Mouse (Mus musculus) layer of hippocampus, postnatal 25 days (tissue): ENCODE measurements around the gene Sap30l. TPM values are rescaled to one million over a fixed set of nuclear protein-coding genes. Genes with fewer than 3 reads are reported as not detected.

ENCODE experiments used
- DNase-seq, 2 experiments: peaks; one replicate each; pipeline ENCODE4 v3.0.0; 2022; ENCODE audit warnings: mixed read lengths in 2 of 2, low spot score in 1 of 2; ENCODE audit errors: extremely low spot score in 1 of 2
- total RNA-seq, 2 experiments: library from RNA; stranded (reverse); gene quantifications; 2 replicates each; pipeline ENCODE4 v1.2.3; 2021

Gene Sap30l
- total RNA-seq: 10 to 100 TPM; 55.0 to 55.4 TPM

GRCm38 (mm10) chr11:57800971-57801765 is at the start of gene Sap30l:
Gene Sap30l, plus strand, starts transcription at chr11:57801637.
- peak; percentile 90 to 94 for DNase-seq

- no peak for DNase-seq
These were observed 47.8 kb upstream of the Sap30l start for GRCm38 (mm10) chr11:57753538-57754203.

- no peak for DNase-seq
These were observed 42.8 kb upstream of the Sap30l start for GRCm38 (mm10) chr11:57758621-57759020.

- DNase-seq: no peak
These were observed 40.9 kb upstream of the Sap30l start for GRCm38 (mm10) chr11:57760509-57761058.

- no peak for DNase-seq
These were observed 40.1 kb upstream of the Sap30l start for GRCm38 (mm10) chr11:57761347-57761746.

GRCm38 (mm10) chr11:57764124-57764523 is 37.3 kb upstream of the Sap30l start:
- DNase-seq: no peak

GRCm38 (mm10) chr11:57766617-57767016 is 34.8 kb upstream of the Sap30l start:
- no peak for DNase-seq

- no peak for DNase-seq
These were observed 34.3 kb upstream of the Sap30l start for GRCm38 (mm10) chr11:57767171-57767570.

- no peak for DNase-seq
These were observed 30.7 kb upstream of the Sap30l start for GRCm38 (mm10) chr11:57770776-57771175.

GRCm38 (mm10) chr11:57771676-57772075 is 29.8 kb upstream of the Sap30l start:
- DNase-seq: no peak

GRCm38 (mm10) chr11:57773479-57773878 is 28.0 kb upstream of the Sap30l start:
- DNase-seq: no peak

- DNase-seq: no peak
These were observed 27.5 kb upstream of the Sap30l start for GRCm38 (mm10) chr11:57773936-57774335.

- DNase-seq: no peak
These were observed 25.6 kb upstream of the Sap30l start for GRCm38 (mm10) chr11:57775868-57776267.

- no peak for DNase-seq
These were observed 24.9 kb upstream of the Sap30l start for GRCm38 (mm10) chr11:57776546-57776945.

- DNase-seq: peak in 1 of 2 experiments; percentile 31
These were observed 23.1 kb upstream of the Sap30l start for GRCm38 (mm10) chr11:57778349-57778748.

GRCm38 (mm10) chr11:57779824-57780223 is 21.6 kb upstream of the Sap30l start:
- no peak for DNase-seq

GRCm38 (mm10) chr11:57786616-57787418 is 14.6 kb upstream of the Sap30l start:
- peak; percentile 24 to 50 for DNase-seq

GRCm38 (mm10) chr11:57787913-57788312 is 13.5 kb upstream of the Sap30l start:
- peak in 1 of 2 experiments; percentile 49 for DNase-seq

GRCm38 (mm10) chr11:57790866-57791535 is 10.4 kb upstream of the Sap30l start:
- DNase-seq: no peak

GRCm38 (mm10) chr11:57795086-57795485 is 6.4 kb upstream of the Sap30l start:
- DNase-seq: no peak
